Mouse (Mus musculus) heart, embryonic 13.5 days (tissue): Measurements from ENCODE around the gene Whamm. TPM values are rescaled to one million over a fixed set of nuclear protein-coding genes. Genes with fewer than 3 reads are reported as not detected.
A peak's percentile ranks its signal among the peaks of the same experiment; 100 is the strongest.

Experiments
- ATAC-seq: fragments of 200-750 bp; cut with Nextera tagmentation; 2 replicates; pipeline ENCODE4 v1.8.0; 2017; ENCODE audit warnings: moderate TSS enrichment; ENCODE audit not compliant: insufficient number of reproducible peaks, low FRiP score, low TSS enrichment; ENCODE audit errors: extremely low read depth
- H3K27ac ChIP-seq: fragments of 300-500 bp; sonication (generic); replicated peaks from 2 replicates; pipeline ENCODE4 v1.5.1; 2015; ENCODE audit warnings: moderate library complexity, mild to moderate bottlenecking, inconsistent platforms
- H3K27me3 ChIP-seq: fragments of 300-500 bp; sonication (generic); replicated peaks from 2 replicates; pipeline ENCODE4 v1.6.1; 2015; ENCODE audit warnings: mild to moderate bottlenecking, inconsistent platforms
- H3K36me3 ChIP-seq: fragments of 300-500 bp; sonication (generic); 2 replicates; pipeline ENCODE4 v1.6.1; 2015; ENCODE audit warnings: mild to moderate bottlenecking, inconsistent platforms
- H3K4me1 ChIP-seq: fragments of 300-500 bp; sonication (generic); 2 replicates; pipeline ENCODE4 v1.6.1; 2015; ENCODE audit warnings: inconsistent platforms
- H3K4me2 ChIP-seq: fragments of 300-500 bp; sonication (generic); 2 replicates; pipeline ENCODE4 v1.6.1; 2015; ENCODE audit warnings: inconsistent platforms, mild to moderate bottlenecking, moderate library complexity
- H3K4me3 ChIP-seq: fragments of 300-500 bp; sonication (generic); 2 replicates; pipeline ENCODE4 v1.5.1; 2015; ENCODE audit warnings: moderate library complexity, mild to moderate bottlenecking, inconsistent platforms
- H3K9ac ChIP-seq: fragments of 300-500 bp; sonication (generic); 2 replicates; pipeline ENCODE4 v1.6.1; 2015; ENCODE audit warnings: inconsistent platforms, mild to moderate bottlenecking, moderate library complexity
- H3K9me3 ChIP-seq: fragments of 300-500 bp; sonication (generic); 2 replicates; pipeline ENCODE4 v1.6.1; 2016; ENCODE audit warnings: inconsistent platforms
- WGBS: fragments of 180-500 bp; shearing (Covaris S2); methylation state at CpG from one replicate; pipeline ENCODE4 v1.1.7; 2015; ENCODE audit warnings: mixed read lengths; 5-methylcytosine and 5-hydroxymethylcytosine counted together
- polyA plus RNA-seq: library from polyadenylated mRNA; unstranded; fragments of >200 nt; fragmentation: Nextera tagmentation; extraction: Ambion mirVana; gene quantifications from 2 replicates; pipeline ENCODE4 v1.2.1, GENCODE M21; 2015

Gene Whamm
- polyA plus RNA-seq, 1 experiment from 2014 or later: 4.5 TPM

- no peaks in the 10 kb centered on the region for H3K9me3 ChIP-seq
- peaks cover 33% of the 10 kb centered on the region for H3K4me1 ChIP-seq
- 91% methylated on average over 10 of the region's 10 CpGs for WGBS
- H3K4me2 ChIP-seq: no peak overlapping the region
- H3K27ac ChIP-seq: no peak overlapping the region
- H3K9ac ChIP-seq: no peak overlapping the region
- no peaks in the 10 kb centered on the region for H3K27me3 ChIP-seq
- no peak for ATAC-seq
- H3K4me3 ChIP-seq: no peak overlapping the region
- peaks cover 52% of the 10 kb centered on the region for H3K36me3 ChIP-seq
Observed at GRCm38 (mm10) chr7:81575606-81576005, 4.5 kb downstream of the Whamm start.

DNA sequence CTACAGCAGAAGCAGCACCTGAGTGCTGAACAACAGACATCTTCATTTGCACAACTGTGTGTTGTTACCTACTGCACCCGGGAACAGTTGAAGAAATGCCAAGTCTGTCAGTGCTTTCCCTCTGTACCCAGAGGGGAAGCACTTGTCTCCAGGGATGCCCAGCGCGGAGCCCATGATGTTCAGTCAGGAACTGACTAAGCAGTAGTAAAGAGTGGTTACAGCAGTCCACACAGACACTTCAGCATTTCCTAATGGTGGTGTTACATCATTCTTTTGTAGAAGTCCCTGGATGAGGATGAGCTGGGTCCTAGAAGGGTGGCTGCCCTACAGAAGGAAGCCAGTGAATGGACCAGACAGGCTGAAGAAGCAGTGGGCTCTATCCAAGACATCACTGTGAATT, 6.8 kb downstream of the Whamm start:
- Histone ChIP-seq H3K27ac (no peak overlapping the region), H3K4me2 (no peak overlapping the region), H3K4me1 (peaks cover 21% of the 10 kb centered on the region), H3K4me3 (no peak overlapping the region), H3K36me3 (peaks cover 60% of the 10 kb centered on the region), H3K9ac (no peak overlapping the region), H3K27me3 (no peaks in the 10 kb centered on the region), H3K9me3 (no peaks in the 10 kb centered on the region)
- ATAC-seq: no peak
- WGBS: 92% methylated on average over 3 of the region's 3 CpGs

DNA sequence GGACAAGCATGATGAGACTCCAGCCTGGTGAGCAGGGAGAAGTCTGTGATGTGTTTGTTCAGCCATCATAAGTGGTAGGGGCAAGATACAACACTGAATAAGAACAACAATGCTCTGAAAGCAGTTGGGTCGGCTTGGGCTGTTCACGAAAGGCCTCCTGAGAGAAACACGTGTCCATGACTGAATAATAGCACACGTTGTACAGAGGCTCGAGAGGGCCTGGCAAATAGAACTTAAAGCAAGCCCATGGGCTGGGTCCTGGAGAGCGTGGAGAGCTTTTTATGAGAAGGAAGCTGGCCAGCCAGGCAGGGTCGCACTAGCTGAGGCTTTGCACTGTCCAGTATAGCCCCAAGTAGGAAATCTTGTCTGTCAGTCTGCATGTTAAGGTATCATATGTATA, 7.3 kb downstream of the Whamm start:
- no peak overlapping the region for H3K4me3 ChIP-seq
- H3K4me1 ChIP-seq: peaks cover 16% of the 10 kb centered on the region
- no peaks in the 10 kb centered on the region for H3K27me3 ChIP-seq
- peaks cover 60% of the 10 kb centered on the region for H3K36me3 ChIP-seq
- no peak overlapping the region for H3K9ac ChIP-seq
- H3K27ac ChIP-seq: no peak overlapping the region
- 88% methylated on average over 7 of the region's 7 CpGs for WGBS
- ATAC-seq: no peak
- H3K4me2 ChIP-seq: no peak overlapping the region
- H3K9me3 ChIP-seq: no peaks in the 10 kb centered on the region

- Histone ChIP-seq H3K36me3 (peaks cover 60% of the 10 kb centered on the region), H3K9ac (no peak overlapping the region), H3K9me3 (no peaks in the 10 kb centered on the region), H3K27ac (no peak overlapping the region), H3K4me3 (no peak overlapping the region), H3K4me1 (peaks cover 10% of the 10 kb centered on the region), H3K27me3 (no peaks in the 10 kb centered on the region), H3K4me2 (no peak overlapping the region)
- no peak for ATAC-seq
- WGBS: 96% methylated on average over 5 of the region's 5 CpGs
Observed at GRCm38 (mm10) chr7:81579312-81579711, 8.2 kb downstream of the Whamm start.

- Histone ChIP-seq H3K27ac (no peak overlapping the region), H3K27me3 (no peaks in the 10 kb centered on the region), H3K4me3 (no peak overlapping the region), H3K9me3 (no peaks in the 10 kb centered on the region), H3K4me2 (no peak overlapping the region), H3K4me1 (no peaks in the 10 kb centered on the region), H3K36me3 (peaks cover 66% of the 10 kb centered on the region), H3K9ac (no peak overlapping the region)
- ATAC-seq: no peak
- 63% methylated on average over 3 of the region's 3 CpGs for WGBS
Observed at GRCm38 (mm10) chr7:81583512-81583911, 12.4 kb downstream of the Whamm start.

DNA sequence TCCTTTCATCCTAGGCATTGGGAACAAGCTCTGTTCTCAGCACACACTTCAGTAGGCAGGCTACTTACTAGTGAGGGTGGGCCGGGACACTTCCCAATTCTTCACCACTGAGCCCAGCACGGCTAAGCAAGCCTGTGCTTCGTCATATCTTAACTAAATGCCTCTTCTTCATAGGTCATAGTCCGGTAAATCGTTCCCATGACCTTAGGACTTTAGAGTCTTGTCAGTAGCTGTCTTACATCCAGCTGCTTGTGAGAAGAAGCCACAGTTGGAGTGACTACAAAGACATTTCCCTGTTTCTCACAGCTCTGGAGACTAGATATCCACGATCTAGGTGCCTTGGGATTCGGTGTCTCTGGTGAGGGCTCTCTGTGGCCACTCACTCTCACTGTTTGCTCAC, 14.3 kb downstream of the Whamm start:
- 80% methylated on average over 7 of the region's 7 CpGs for WGBS
- Histone ChIP-seq H3K9ac (no peak overlapping the region), H3K4me2 (no peak overlapping the region), H3K36me3 (peaks cover 66% of the 10 kb centered on the region), H3K27me3 (no peaks in the 10 kb centered on the region), H3K9me3 (no peaks in the 10 kb centered on the region), H3K27ac (no peak overlapping the region), H3K4me3 (no peak overlapping the region), H3K4me1 (no peaks in the 10 kb centered on the region)
- no peak for ATAC-seq

GRCm38 (mm10) chr7:81587238-81587637, 16.2 kb downstream of the Whamm start:
- no peak for ATAC-seq
- Histone ChIP-seq H3K27ac (no peak overlapping the region), H3K9me3 (no peaks in the 10 kb centered on the region), H3K27me3 (no peaks in the 10 kb centered on the region), H3K9ac (no peak overlapping the region), H3K4me2 (no peak overlapping the region), H3K4me1 (no peaks in the 10 kb centered on the region), H3K4me3 (no peak overlapping the region), H3K36me3 (peaks cover 77% of the 10 kb centered on the region)
- WGBS: 91% methylated on average over 4 of the region's 4 CpGs

- 80% methylated on average over 9 of the region's 9 CpGs for WGBS
- Histone ChIP-seq H3K4me3 (no peak overlapping the region), H3K4me2 (no peak overlapping the region), H3K9ac (no peak overlapping the region), H3K9me3 (no peaks in the 10 kb centered on the region), H3K36me3 (peaks cover 97% of the 10 kb centered on the region), H3K27me3 (no peaks in the 10 kb centered on the region), H3K27ac (no peak overlapping the region), H3K4me1 (peaks cover 27% of the 10 kb centered on the region)
- ATAC-seq: no peak
Observed at GRCm38 (mm10) chr7:81592686-81593085, 21.6 kb downstream of the Whamm start.

DNA sequence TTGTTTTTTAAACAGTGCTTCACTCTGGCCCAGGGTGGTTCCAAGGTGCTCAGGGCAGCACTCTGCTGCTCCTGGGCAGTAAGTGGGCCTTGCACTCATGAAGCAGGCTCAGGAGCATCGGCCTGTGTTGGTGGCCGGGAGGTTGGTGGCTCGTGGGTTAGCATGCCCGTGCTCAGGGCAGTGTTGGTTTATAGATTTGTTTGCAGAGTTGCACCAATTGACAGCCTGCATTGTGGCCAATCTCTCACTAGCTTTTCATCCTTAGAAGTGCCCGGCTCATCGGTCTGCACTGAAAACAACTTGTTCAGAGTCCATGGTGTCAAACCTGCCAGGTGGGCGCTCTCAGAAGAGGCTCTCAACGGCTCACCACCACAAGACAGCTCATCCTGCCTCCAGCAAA, 22.3 kb downstream of the Whamm start:
- Histone ChIP-seq H3K36me3 (peaks cover 97% of the 10 kb centered on the region), H3K9ac (no peak overlapping the region)
- WGBS: 90% methylated on average over 8 of the region's 8 CpGs

DNA sequence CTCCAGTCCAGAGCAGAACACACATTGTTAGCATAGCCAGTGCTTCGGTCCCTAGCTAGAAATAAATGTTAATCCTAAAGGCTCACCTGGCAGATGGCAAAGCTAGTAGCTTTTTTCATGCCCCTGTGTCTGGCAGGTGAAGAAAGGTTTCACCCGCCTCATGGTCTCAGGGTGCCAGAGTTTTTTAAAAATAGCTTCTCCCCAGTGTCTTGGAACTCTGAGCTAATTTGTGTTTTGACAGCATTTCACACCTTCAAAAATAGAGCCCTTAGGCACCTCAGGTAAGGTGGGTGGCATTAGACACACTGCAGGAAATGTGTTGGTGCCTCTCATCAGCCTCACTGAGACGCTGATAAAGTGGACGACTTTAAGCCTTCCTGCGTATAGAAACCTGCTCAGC, 24.0 kb downstream of the Whamm start:
- Histone ChIP-seq H3K4me2 (no peak overlapping the region), H3K9me3 (no peaks in the 10 kb centered on the region), H3K4me3 (no peak overlapping the region), H3K9ac (no peak overlapping the region), H3K36me3 (peaks cover 98% of the 10 kb centered on the region), H3K27ac (peak overlapping the region; percentile 45), H3K4me1 (peaks cover 37% of the 10 kb centered on the region), H3K27me3 (no peaks in the 10 kb centered on the region)
- no peak for ATAC-seq
- WGBS: 45% methylated on average over 5 of the region's 5 CpGs

More for the DNA sequence above, 22.3 kb downstream of the Whamm start:
- no peak for ATAC-seq
- no peaks in the 10 kb centered on the region for H3K27me3 ChIP-seq
- no peak overlapping the region for H3K4me3 ChIP-seq
- H3K9me3 ChIP-seq: no peaks in the 10 kb centered on the region
- H3K4me1 ChIP-seq: peaks cover 29% of the 10 kb centered on the region
- no peak overlapping the region for H3K4me2 ChIP-seq
- H3K27ac ChIP-seq: no peak overlapping the region

GRCm38 (mm10) chr7:81596086-81596485, 25.0 kb downstream of the Whamm start:
- Histone ChIP-seq H3K4me2 (no peak overlapping the region), H3K27ac (no peak overlapping the region), H3K27me3 (no peaks in the 10 kb centered on the region), H3K36me3 (peaks cover 87% of the 10 kb centered on the region), H3K9ac (no peak overlapping the region), H3K4me3 (no peak overlapping the region), H3K4me1 (peaks cover 41% of the 10 kb centered on the region), H3K9me3 (no peaks in the 10 kb centered on the region)
- 81% methylated on average over 6 of the region's 6 CpGs for WGBS
- no peak for ATAC-seq

GRCm38 (mm10) chr7:81597660-81598059, 26.6 kb downstream of the Whamm start:
- H3K36me3 ChIP-seq: peaks cover 72% of the 10 kb centered on the region

More at GRCm38 (mm10) chr7:81597660-81598059, 26.6 kb downstream of the Whamm start:
- Histone ChIP-seq H3K27ac (peak overlapping the region; percentile 41; the same call in 1 of the 2 replicates), H3K27me3 (no peaks in the 10 kb centered on the region), H3K4me2 (no peak overlapping the region), H3K9me3 (no peaks in the 10 kb centered on the region), H3K4me3 (no peak overlapping the region), H3K9ac (no peak overlapping the region), H3K4me1 (peaks cover 41% of the 10 kb centered on the region)
- 100% methylated on average over 1 of the region's 1 CpGs for WGBS
- no peak for ATAC-seq
